Mouse (Mus musculus): ENCODE results near the gene Tmem229a. TPM values are rescaled to one million over a fixed set of nuclear protein-coding genes. Genes with fewer than 3 reads are reported as not detected.

Gene Tmem229a
- polyA plus RNA-seq, 1 experiment: 0.14 TPM

DNA sequence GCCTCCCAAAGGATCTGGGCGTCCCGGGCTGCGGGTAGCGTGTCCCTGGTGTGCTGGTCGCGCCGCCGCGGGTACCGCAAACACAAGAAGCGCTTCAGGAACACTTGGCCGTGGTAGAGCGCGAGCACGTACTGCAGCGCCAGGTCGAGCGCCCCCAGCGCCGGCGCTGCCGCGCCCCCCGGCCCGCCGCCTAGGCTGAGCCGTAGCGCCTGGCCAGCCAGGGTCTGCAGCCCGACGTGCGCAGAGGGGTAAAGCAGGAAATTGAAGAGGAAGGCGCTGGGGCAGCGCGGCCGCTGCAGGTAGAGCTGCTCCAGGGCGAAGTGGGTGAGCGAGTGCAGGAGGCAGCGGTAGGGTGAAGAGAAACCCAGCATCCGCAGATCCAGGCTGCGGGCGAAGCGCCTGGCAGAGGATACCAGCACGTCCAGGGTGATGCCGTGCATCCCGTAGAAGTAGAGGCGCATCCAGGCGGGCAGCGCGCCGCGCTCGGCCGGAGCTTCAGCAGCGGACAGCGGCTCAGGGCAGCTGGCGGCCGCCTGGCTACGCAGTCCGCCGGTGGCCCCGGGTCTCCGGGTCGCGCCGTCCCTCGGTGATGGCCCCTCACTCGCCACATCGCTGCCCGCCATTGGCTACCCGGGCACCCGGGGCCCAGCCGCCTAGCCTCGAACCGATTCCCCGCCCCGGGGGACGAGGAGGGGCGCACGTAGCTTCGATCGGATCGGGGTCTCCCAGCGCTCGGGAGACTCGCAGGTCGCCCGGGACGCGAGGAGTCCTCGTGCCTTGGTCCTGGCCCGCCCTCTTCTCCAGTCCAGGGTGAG is 759 bp downstream of the Tmem229a start:
- H3K4me1 ChIP-seq (ENCODE audit: control insufficient read depth, insufficient read depth, low read length): no peaks in the 10 kb centered on the region
- DNase-seq: no peak
- H3K4me3 ChIP-seq (replicated peaks; ENCODE audit: extremely low read depth, low read depth, low read length): no peak overlapping the region
- 1% methylated on average over 87 of the region's 91 CpGs for WGBS
- no peak for TF ChIP-seq POLR2A (IDR thresholded peaks at IDR 0.05; ENCODE audit: borderline replicate concordance, extremely low read depth, low read depth, low read length)
- no peak for TF ChIP-seq CTCF (IDR thresholded peaks at IDR 0.05; ENCODE audit: insufficient read depth, low read length)

DNA sequence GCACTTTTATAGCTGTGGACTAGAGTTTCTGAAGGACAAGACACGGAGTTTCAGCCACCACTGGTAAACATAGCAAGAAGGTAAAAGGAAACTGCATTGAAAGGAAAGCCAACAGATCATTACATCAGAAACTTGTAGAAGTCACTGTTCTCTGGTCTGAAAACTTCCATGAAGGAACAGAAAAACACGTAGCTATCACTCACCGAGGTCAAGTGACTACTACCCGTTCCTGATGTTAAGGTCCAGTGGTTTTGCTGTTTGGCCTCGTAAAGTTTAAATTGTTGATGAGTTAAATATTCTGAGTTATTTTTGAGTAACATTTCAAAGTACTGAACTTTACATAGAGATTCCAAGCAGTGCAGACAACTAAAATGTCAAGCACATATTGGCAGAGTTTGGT is 2.0 kb downstream of the Tmem229a start:
- DNase-seq: no peak
- Histone ChIP-seq H3K4me3 (replicated peaks; ENCODE audit: extremely low read depth, low read depth, low read length) (no peak overlapping the region), H3K4me1 (ENCODE audit: control insufficient read depth, insufficient read depth, low read length) (no peaks in the 10 kb centered on the region)
- no peak for TF ChIP-seq CTCF (IDR thresholded peaks at IDR 0.05; ENCODE audit: insufficient read depth, low read length)
- no peak for TF ChIP-seq POLR2A (IDR thresholded peaks at IDR 0.05; ENCODE audit: borderline replicate concordance, extremely low read depth, low read depth, low read length)
- 70% methylated on average over 5 of the region's 5 CpGs for WGBS

- WGBS: 74% methylated on average over 5 of the region's 5 CpGs
- TF ChIP-seq CTCF (IDR thresholded peaks at IDR 0.05; ENCODE audit: insufficient read depth, low read length): no peak
- TF ChIP-seq POLR2A (IDR thresholded peaks at IDR 0.05; ENCODE audit: borderline replicate concordance, extremely low read depth, low read depth, low read length): no peak
- H3K4me3 ChIP-seq (replicated peaks; ENCODE audit: extremely low read depth, low read depth, low read length): no peak overlapping the region
These were observed 3.8 kb downstream of the Tmem229a start for GRCm38 (mm10) chr6:24952341-24952740.

DNA sequence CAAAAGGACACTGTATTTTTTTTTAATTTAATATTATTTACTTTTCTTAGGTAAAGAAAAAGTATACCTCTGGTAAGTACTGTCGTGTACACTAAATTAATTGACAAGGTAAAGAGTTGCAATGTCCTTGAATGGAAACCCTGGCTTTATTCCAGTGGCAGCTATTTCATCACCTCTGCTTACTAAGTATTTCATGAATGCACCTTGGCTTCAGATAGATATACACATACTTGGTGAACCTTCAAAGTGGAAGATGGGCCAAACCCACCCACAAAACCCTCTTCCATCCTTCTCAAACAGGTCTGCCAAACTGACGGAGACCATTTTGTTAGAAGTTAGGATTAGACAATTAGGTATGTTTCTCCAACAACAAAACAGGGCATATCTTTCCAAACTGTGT is 5.4 kb downstream of the Tmem229a start:
- Histone ChIP-seq H3K4me3 (replicated peaks; ENCODE audit: extremely low read depth, low read depth, low read length) (no peak overlapping the region), H3K4me1 (ENCODE audit: control insufficient read depth, insufficient read depth, low read length) (no peaks in the 10 kb centered on the region)
- TF ChIP-seq CTCF (IDR thresholded peaks at IDR 0.05; ENCODE audit: insufficient read depth, low read length) (no peak), POLR2A (IDR thresholded peaks at IDR 0.05; ENCODE audit: borderline replicate concordance, extremely low read depth, low read depth, low read length) (no peak)
- DNase-seq: no peak
- 73% methylated on average over 2 of the region's 2 CpGs for WGBS

More at GRCm38 (mm10) chr6:24952341-24952740, 3.8 kb downstream of the Tmem229a start:
- H3K4me1 ChIP-seq (ENCODE audit: control insufficient read depth, insufficient read depth, low read length): no peaks in the 10 kb centered on the region
- DNase-seq: no peak

DNA sequence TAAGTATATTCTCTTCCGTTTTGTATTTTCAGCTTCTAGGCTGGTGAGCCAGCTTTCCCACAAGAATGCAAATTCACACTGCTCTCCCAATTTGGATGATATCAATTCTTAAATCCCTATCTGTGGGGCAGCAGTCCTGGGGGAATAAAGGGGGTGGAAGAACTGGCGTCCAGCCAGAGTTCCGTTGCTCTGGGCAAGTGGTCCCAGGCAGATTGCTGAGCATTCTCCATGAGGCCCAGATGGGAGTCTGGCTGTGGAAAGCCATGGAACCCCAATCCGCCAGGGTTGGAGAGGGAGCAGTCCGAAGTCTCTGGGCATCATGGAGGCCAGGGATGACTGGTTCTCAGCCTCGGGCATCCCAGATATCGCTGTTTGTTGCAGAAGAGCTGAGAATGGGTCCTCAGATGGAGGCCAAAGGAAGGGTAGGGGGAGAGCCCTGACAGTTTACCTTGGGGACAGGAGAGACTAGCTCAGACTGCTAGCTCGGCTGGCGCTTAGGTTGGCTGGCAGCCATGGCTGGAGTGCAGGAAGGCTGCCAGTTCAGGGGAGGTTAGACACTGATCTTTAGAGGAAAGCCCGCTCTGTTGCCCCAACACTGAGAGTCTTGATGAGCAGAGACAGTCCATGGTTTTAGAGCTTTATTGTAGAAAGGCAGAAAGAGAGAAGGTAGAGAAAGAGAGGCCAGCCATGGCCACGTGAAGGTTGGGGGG is 30.9 kb downstream of the Tmem229a start:
- WGBS: 90% methylated on average over 11 of the region's 11 CpGs
- DNase-seq: no peak
- Histone ChIP-seq H3K4me1 (ENCODE audit: control insufficient read depth, insufficient read depth, low read length) (no peaks in the 10 kb centered on the region), H3K4me3 (replicated peaks; ENCODE audit: extremely low read depth, low read depth, low read length) (no peak overlapping the region)
- TF ChIP-seq CTCF (IDR thresholded peaks at IDR 0.05; ENCODE audit: insufficient read depth, low read length) (no peak), POLR2A (IDR thresholded peaks at IDR 0.05; ENCODE audit: borderline replicate concordance, extremely low read depth, low read depth, low read length) (no peak)

- 84% methylated on average over 2 of the region's 2 CpGs for WGBS
- Histone ChIP-seq H3K4me1 (ENCODE audit: control insufficient read depth, insufficient read depth, low read length) (no peaks in the 10 kb centered on the region), H3K4me3 (replicated peaks; ENCODE audit: extremely low read depth, low read depth, low read length) (no peak overlapping the region)
- TF ChIP-seq CTCF (IDR thresholded peaks at IDR 0.05; ENCODE audit: insufficient read depth, low read length) (no peak), POLR2A (IDR thresholded peaks at IDR 0.05; ENCODE audit: borderline replicate concordance, extremely low read depth, low read depth, low read length) (no peak)
- DNase-seq: no peak
These were observed 42.5 kb downstream of the Tmem229a start for GRCm38 (mm10) chr6:24913591-24913990.

GRCm38 (mm10) chr6:24910728-24911105 is 45.4 kb downstream of the Tmem229a start:
- H3K4me3 ChIP-seq (replicated peaks; ENCODE audit: extremely low read depth, low read depth, low read length): no peak overlapping the region
- TF ChIP-seq CTCF (IDR thresholded peaks at IDR 0.05; ENCODE audit: insufficient read depth, low read length) (no peak), POLR2A (IDR thresholded peaks at IDR 0.05; ENCODE audit: borderline replicate concordance, extremely low read depth, low read depth, low read length) (no peak)
- no peak for DNase-seq
- H3K4me1 ChIP-seq (ENCODE audit: control insufficient read depth, insufficient read depth, low read length): no peaks in the 10 kb centered on the region

DNA sequence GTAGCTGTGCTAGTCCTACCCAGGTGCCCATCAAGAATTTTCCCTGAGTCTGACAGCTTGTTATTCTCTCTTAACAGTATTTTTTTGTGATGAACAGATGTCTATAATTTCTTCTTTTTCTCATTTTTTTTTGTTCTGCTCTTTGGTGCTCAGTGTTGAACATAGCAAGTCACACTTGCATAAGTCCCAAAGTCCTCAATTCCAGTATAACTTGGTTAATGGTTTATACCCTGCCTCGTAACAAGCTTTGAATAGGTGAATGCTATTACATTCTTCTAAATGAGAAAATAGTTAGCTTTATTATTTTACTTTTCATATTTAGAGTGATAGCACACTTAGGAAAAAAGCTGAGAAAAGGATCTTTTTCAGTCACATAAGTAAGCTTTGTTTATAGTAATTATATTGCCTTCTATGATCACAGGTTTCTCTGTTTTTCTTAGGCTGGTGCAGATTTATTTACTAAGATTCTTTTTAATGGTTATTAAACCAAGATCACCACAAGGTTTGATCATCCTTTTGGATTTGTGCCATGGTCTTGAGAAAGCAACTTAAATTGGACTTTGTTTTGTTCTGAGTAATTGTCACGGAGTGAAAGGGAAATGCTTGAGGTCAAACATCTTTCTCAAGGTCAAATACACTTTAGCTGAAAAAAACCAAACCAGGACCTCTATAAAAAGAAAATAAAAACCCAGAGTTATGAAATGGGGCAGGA is 45.9 kb downstream of the Tmem229a start:
- TF ChIP-seq POLR2A (IDR thresholded peaks at IDR 0.05; ENCODE audit: borderline replicate concordance, extremely low read depth, low read depth, low read length): no peak
- no peak for TF ChIP-seq CTCF (IDR thresholded peaks at IDR 0.05; ENCODE audit: insufficient read depth, low read length)
- WGBS: 50% methylated on average over 2 of the region's 2 CpGs
- no peaks in the 10 kb centered on the region for H3K4me1 ChIP-seq (ENCODE audit: control insufficient read depth, insufficient read depth, low read length)
- DNase-seq: no peak
- no peak overlapping the region for H3K4me3 ChIP-seq (replicated peaks; ENCODE audit: extremely low read depth, low read depth, low read length)

DNA sequence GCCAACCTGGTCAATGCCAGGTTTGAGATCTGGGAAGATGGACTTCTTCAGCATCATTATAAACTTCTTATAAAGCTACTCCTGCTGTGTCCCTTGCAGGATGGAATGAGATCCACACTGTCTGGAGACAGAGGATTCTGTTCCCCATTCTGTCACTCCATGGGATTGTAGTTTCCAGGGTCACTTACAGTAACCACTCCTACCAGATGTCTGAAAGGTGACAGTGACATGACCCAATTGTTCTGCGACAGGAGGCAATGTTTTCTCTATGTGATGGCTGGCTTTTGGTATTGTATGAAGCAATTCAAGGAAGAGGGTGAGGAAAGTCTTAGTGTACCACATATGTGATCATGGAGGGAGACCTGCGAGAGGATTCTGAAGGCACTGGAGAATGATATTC is 48.3 kb downstream of the Tmem229a start:
- Histone ChIP-seq H3K4me3 (replicated peaks; ENCODE audit: extremely low read depth, low read depth, low read length) (no peak overlapping the region), H3K4me1 (ENCODE audit: control insufficient read depth, insufficient read depth, low read length) (no peaks in the 10 kb centered on the region)
- 64% methylated on average over 2 of the region's 2 CpGs for WGBS
- no peak for TF ChIP-seq CTCF (IDR thresholded peaks at IDR 0.05; ENCODE audit: insufficient read depth, low read length)
- no peak for TF ChIP-seq POLR2A (IDR thresholded peaks at IDR 0.05; ENCODE audit: borderline replicate concordance, extremely low read depth, low read depth, low read length)
- DNase-seq: no peak
